Mouse (Mus musculus): ENCODE measurements around the gene Ndufs2. TPM values are rescaled to one million over a fixed set of nuclear protein-coding genes. Genes with fewer than 3 reads are reported as not detected.

Ndufs2 gene
- total and polyA plus RNA-seq, 2 experiments from 2014 or later: 221 to 230 TPM

GRCm38 (mm10) chr1:171263185-171263611, 12.0 kb upstream of the Ndufs2 start:
- no peak for TF ChIP-seq CTCF (IDR thresholded peaks at IDR 0.05)
- ATAC-seq (ENCODE audit: low FRiP score) (peak; percentile 95), DNase-seq (ENCODE audit: low spot score) (peak; percentile 93)
- no peak overlapping the region for H3K4me3 ChIP-seq (ENCODE audit: low read depth, low read length)
- no peak overlapping the region for H3K9ac ChIP-seq (replicated peaks; ENCODE audit: low read length, poor library complexity, severe bottlenecking)
- no peaks in the 10 kb centered on the region for H3K36me3 ChIP-seq (ENCODE audit: insufficient read depth, low read length)
- H3K27me3 ChIP-seq (ENCODE audit: insufficient read depth, low read length): no peaks in the 10 kb centered on the region
- H3K4me2 ChIP-seq (ENCODE audit: low read depth, low read length, poor library complexity, severe bottlenecking): peak overlapping the region; percentile 32
- peaks cover 5% of the 10 kb centered on the region; the same call in 1 of the 2 replicates for H3K4me1 ChIP-seq (ENCODE audit: insufficient read depth, low read length)
- H3K27ac ChIP-seq (ENCODE audit: low read depth, low read length): peak overlapping the region; percentile 59
- WGBS: 0% methylated on average over 2 of the region's 2 CpGs
- H3K9me3 ChIP-seq (ENCODE audit: low read length): no peaks in the 10 kb centered on the region

- H3K27me3 ChIP-seq (ENCODE audit: insufficient read depth, low read length): no peaks in the 10 kb centered on the region
These were observed 11.5 kb upstream of the Ndufs2 start for GRCm38 (mm10) chr1:171262594-171263130.

GRCm38 (mm10) chr1:171260316-171260715, 9.1 kb upstream of the Ndufs2 start:
- Histone ChIP-seq H3K4me2 (ENCODE audit: low read depth, low read length, poor library complexity, severe bottlenecking) (no peak overlapping the region), H3K36me3 (ENCODE audit: insufficient read depth, low read length) (no peaks in the 10 kb centered on the region), H3K27me3 (ENCODE audit: insufficient read depth, low read length) (no peaks in the 10 kb centered on the region), H3K9me3 (ENCODE audit: low read length) (no peaks in the 10 kb centered on the region), H3K4me1 (ENCODE audit: insufficient read depth, low read length) (peaks cover 5% of the 10 kb centered on the region; the same call in 1 of the 2 replicates), H3K4me3 (ENCODE audit: low read depth, low read length) (no peak overlapping the region), H3K27ac (ENCODE audit: low read depth, low read length) (no peak overlapping the region), H3K9ac (replicated peaks; ENCODE audit: low read length, poor library complexity, severe bottlenecking) (no peak overlapping the region)
- ATAC-seq (ENCODE audit: low FRiP score) (no peak), DNase-seq (ENCODE audit: low spot score) (no peak)
- TF ChIP-seq CTCF (IDR thresholded peaks at IDR 0.05): no peak
- 91% methylated on average over 3 of the region's 3 CpGs for WGBS

More at GRCm38 (mm10) chr1:171262594-171263130, 11.5 kb upstream of the Ndufs2 start:
- DNase-seq (ENCODE audit: low spot score) (peak; percentile 85), ATAC-seq (ENCODE audit: low FRiP score) (peak; percentile 79)
- no peaks in the 10 kb centered on the region for H3K36me3 ChIP-seq (ENCODE audit: insufficient read depth, low read length)
- H3K9me3 ChIP-seq (ENCODE audit: low read length): no peaks in the 10 kb centered on the region
- peak overlapping the region; percentile 51 for H3K4me2 ChIP-seq (ENCODE audit: low read depth, low read length, poor library complexity, severe bottlenecking)
- peaks cover 5% of the 10 kb centered on the region; the same call in 1 of the 2 replicates for H3K4me1 ChIP-seq (ENCODE audit: insufficient read depth, low read length)
- peak overlapping the region; percentile 73 for H3K27ac ChIP-seq (ENCODE audit: low read depth, low read length)
- H3K4me3 ChIP-seq (ENCODE audit: low read depth, low read length): peak overlapping the region; percentile 28
- peak overlapping the region; percentile 30 for H3K9ac ChIP-seq (replicated peaks; ENCODE audit: low read length, poor library complexity, severe bottlenecking)
- no peak for TF ChIP-seq CTCF (IDR thresholded peaks at IDR 0.05)
- WGBS: 1% methylated on average over 8 of the region's 8 CpGs

- Histone ChIP-seq H3K36me3 (ENCODE audit: insufficient read depth, low read length) (no peaks in the 10 kb centered on the region), H3K4me3 (ENCODE audit: low read depth, low read length) (no peak overlapping the region), H3K4me2 (ENCODE audit: low read depth, low read length, poor library complexity, severe bottlenecking) (no peak overlapping the region), H3K9me3 (ENCODE audit: low read length) (no peaks in the 10 kb centered on the region), H3K9ac (replicated peaks; ENCODE audit: low read length, poor library complexity, severe bottlenecking) (no peak overlapping the region), H3K27me3 (ENCODE audit: insufficient read depth, low read length) (no peaks in the 10 kb centered on the region), H3K27ac (ENCODE audit: low read depth, low read length) (no peak overlapping the region), H3K4me1 (ENCODE audit: insufficient read depth, low read length) (peaks cover 5% of the 10 kb centered on the region; the same call in 1 of the 2 replicates)
- 87% methylated on average over 17 of the region's 17 CpGs for WGBS
- no peak for ATAC-seq (ENCODE audit: low FRiP score)
- DNase-seq (ENCODE audit: low spot score): no peak
- TF ChIP-seq CTCF (IDR thresholded peaks at IDR 0.05): no peak
These were observed 7.7 kb upstream of the Ndufs2 start for GRCm38 (mm10) chr1:171258921-171259320.

- Histone ChIP-seq H3K4me1 (ENCODE audit: insufficient read depth, low read length) (no peaks in the 10 kb centered on the region), H3K9ac (replicated peaks; ENCODE audit: low read length, poor library complexity, severe bottlenecking) (no peak overlapping the region), H3K4me2 (ENCODE audit: low read depth, low read length, poor library complexity, severe bottlenecking) (no peak overlapping the region), H3K27me3 (ENCODE audit: insufficient read depth, low read length) (no peaks in the 10 kb centered on the region), H3K36me3 (ENCODE audit: insufficient read depth, low read length) (no peaks in the 10 kb centered on the region), H3K27ac (ENCODE audit: low read depth, low read length) (no peak overlapping the region), H3K4me3 (ENCODE audit: low read depth, low read length) (no peak overlapping the region), H3K9me3 (ENCODE audit: low read length) (no peaks in the 10 kb centered on the region)
- no peak for TF ChIP-seq CTCF (IDR thresholded peaks at IDR 0.05)
- no peak for DNase-seq (ENCODE audit: low spot score)
- WGBS: 86% methylated on average over 9 of the region's 9 CpGs
- ATAC-seq (ENCODE audit: low FRiP score): no peak
These were observed 6.6 kb upstream of the Ndufs2 start for GRCm38 (mm10) chr1:171257781-171258180.

GRCm38 (mm10) chr1:171256937-171257548, 5.9 kb upstream of the Ndufs2 start:
- peak; percentile 87 for TF ChIP-seq CTCF (IDR thresholded peaks at IDR 0.05)
- Histone ChIP-seq H3K27me3 (ENCODE audit: insufficient read depth, low read length) (no peaks in the 10 kb centered on the region), H3K27ac (ENCODE audit: low read depth, low read length) (no peak overlapping the region), H3K36me3 (ENCODE audit: insufficient read depth, low read length) (no peaks in the 10 kb centered on the region), H3K9me3 (ENCODE audit: low read length) (no peaks in the 10 kb centered on the region), H3K9ac (replicated peaks; ENCODE audit: low read length, poor library complexity, severe bottlenecking) (no peak overlapping the region), H3K4me2 (ENCODE audit: low read depth, low read length, poor library complexity, severe bottlenecking) (no peak overlapping the region), H3K4me3 (ENCODE audit: low read depth, low read length) (no peak overlapping the region), H3K4me1 (ENCODE audit: insufficient read depth, low read length) (0 out of 2 replicates have a peak, but pooled peaks cover 2% of the 10 kb centered on the region)
- DNase-seq (ENCODE audit: low spot score): peak; percentile 81
- 0 out of 2 replicates have a peak, but pooled peaks have one; percentile 9 for ATAC-seq (ENCODE audit: low FRiP score)
- WGBS: 71% methylated on average over 15 of the region's 15 CpGs

All from midbrain, postnatal 0 days (tissue).